Mouse (Mus musculus) kidney, adult 2 months (tissue): ENCODE data around the gene Spn. TPM values are rescaled to one million over a fixed set of nuclear protein-coding genes. Genes with fewer than 3 reads are reported as not detected.
A peak's percentile ranks its signal among the peaks of the same experiment; 100 is the strongest.

ENCODE experiments used
- DNase-seq: peaks from one replicate; pipeline ENCODE4 v3.0.0; 2021
- H3K27ac ChIP-seq: fragments of 200-500 bp; 2 replicates; pipeline ENCODE4 v1.5.1; 2012; ENCODE audit warnings: low read depth, low read length, control low read depth, inconsistent platforms; ENCODE audit not compliant: insufficient read depth
- H3K27me3 ChIP-seq: fragments of 200-500 bp; replicated peaks from 2 replicates; pipeline ENCODE4 v1.6.1; 2012; ENCODE audit warnings: mild to moderate bottlenecking, moderate library complexity, low read length, inconsistent platforms; ENCODE audit not compliant: control insufficient read depth, insufficient read depth
- H3K36me3 ChIP-seq: fragments of 200-500 bp; 2 replicates; pipeline ENCODE4 v1.6.1; 2012; ENCODE audit warnings: mild to moderate bottlenecking, moderate library complexity, low read length, inconsistent platforms; ENCODE audit not compliant: control insufficient read depth, insufficient read depth
- H3K4me1 ChIP-seq: fragments of 200-500 bp; 2 replicates; pipeline ENCODE4 v1.6.1; 2011; ENCODE audit warnings: low read length; ENCODE audit not compliant: control insufficient read depth, insufficient read depth
- H3K4me3 ChIP-seq: fragments of 200-500 bp; 2 replicates; pipeline ENCODE4 v1.5.1; 2011; ENCODE audit warnings: mild to moderate bottlenecking, low read depth, low read length, control low read depth; ENCODE audit not compliant: insufficient read depth
- CTCF ChIP-seq: fragments of 200-500 bp; conservative IDR thresholded peaks from 2 replicates; pipeline ENCODE4 v1.5.1; 2011; ENCODE audit warnings: low read depth, mild to moderate bottlenecking, control low read depth, low read length, moderate library complexity, mixed read lengths; ENCODE audit not compliant: insufficient read depth, insufficient read length
- POLR2A ChIP-seq: fragments of 200-500 bp; IDR thresholded peaks from one replicate; pipeline ENCODE4 v1.6.1; 2011; ENCODE audit warnings: low read depth, low read length, control low read depth
- WGBS: fragments of 180-500 bp; shearing (Covaris S2); methylation state at CpG from one replicate; pipeline ENCODE4 v1.1.7; 2018; 5-methylcytosine and 5-hydroxymethylcytosine counted together
- polyA plus RNA-seq: library from polyadenylated mRNA; depleted of rRNA; stranded (reverse); fragments of >200 nt; gene quantifications from 2 replicates; pipeline ENCODE4 v1.2.3, GENCODE M21; 2012

Spn gene
- polyA plus RNA-seq, 1 experiment = 5.2 TPM

DNA sequence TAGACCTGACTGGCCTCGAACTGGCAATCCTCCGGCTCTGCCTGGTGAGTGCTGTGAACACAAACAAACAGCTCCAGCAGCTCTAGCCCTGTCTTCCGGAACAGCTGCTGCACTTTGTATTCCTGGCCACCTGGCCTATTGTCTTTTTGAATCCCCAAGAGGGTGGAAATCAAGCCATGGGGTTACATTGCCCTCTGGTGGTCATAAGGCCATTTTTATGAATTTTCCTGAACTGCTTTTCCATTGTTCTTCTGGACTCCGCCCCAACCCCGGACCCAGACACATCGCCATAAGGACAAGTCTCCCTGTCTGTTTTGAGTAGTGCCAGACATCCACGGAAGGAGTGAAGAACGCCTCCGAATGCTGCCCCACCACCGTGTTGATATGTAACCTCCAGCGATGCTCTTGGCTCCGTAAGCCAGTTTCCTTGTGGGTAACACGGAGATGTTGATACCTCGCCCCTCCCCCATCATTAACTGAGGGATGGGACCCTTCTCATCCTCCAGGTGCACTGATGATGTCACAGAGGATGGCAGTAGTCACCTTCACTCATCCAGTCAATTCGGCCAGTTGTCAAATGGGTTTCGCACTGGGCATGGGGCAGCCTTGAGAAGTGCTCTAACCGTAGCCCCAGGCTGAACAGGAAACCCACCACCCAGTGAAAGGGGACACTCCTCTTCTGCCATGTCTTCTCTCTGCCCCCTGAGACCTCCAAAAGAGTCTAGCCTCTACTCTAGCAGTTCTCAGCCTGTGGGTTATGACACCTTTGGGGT, 32.9 kb downstream of the Spn start:
- Histone ChIP-seq H3K4me1 (no peaks in the 10 kb centered on the region), H3K36me3 (no peaks in the 10 kb centered on the region), H3K27me3 (no peaks in the 10 kb centered on the region), H3K4me3 (no peak overlapping the region), H3K27ac (no peak overlapping the region)
- TF ChIP-seq CTCF (peak; percentile 69), POLR2A (no peak)
- WGBS = 13% methylated on average over 17 of the region's 17 CpGs
- DNase-seq = peak; percentile 91

DNA sequence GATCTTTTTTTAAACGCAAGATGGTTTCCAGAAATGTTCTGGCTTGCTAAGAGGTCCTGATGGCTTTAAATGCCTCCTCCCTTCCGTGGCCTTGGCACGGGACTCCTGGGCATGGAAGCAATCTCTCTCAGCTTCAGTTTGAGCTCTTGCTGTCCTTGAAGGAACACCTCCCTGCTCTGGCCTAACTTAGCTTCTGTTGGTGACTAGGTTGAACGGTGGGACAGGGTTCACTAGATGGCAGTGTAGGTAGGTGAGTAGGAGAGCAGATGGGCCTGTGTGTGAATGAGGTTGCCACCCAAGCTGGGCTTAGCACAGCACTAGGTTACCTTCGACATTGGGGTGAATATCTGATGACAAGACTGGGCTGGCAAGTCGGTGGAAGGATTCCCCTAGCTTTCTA, 33.7 kb downstream of the Spn start:
- TF ChIP-seq POLR2A (no peak), CTCF (peak; percentile 37; the same call in 1 of the 2 replicates)
- Histone ChIP-seq H3K4me1 (no peaks in the 10 kb centered on the region), H3K4me3 (no peak overlapping the region), H3K36me3 (no peaks in the 10 kb centered on the region), H3K27ac (no peak overlapping the region), H3K27me3 (no peaks in the 10 kb centered on the region)
- WGBS = 67% methylated on average over 6 of the region's 6 CpGs
- DNase-seq = no peak

DNA sequence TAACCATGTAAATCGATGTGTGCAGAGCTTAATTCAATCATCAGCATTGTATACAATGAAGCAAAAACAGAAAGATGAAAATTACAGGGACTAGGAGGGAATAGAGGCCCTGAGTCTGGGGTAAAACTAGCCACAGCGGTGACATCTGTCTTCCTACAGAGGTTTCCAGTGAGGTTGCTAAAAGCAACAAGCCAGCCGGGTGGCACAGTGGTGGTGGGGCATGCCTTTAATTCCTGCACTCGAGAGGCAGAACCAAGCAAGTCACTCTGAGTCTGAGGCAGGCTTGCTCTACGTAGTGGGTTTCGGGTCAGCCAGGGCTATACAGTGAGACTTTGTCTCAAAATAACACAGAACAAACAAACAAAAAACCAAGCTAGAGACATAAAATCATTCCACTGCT, 35.5 kb downstream of the Spn start:
- Histone ChIP-seq H3K4me1 (no peaks in the 10 kb centered on the region), H3K36me3 (no peaks in the 10 kb centered on the region), H3K27me3 (no peaks in the 10 kb centered on the region), H3K27ac (no peak overlapping the region), H3K4me3 (no peak overlapping the region)
- 82% methylated on average over 6 of the region's 6 CpGs for WGBS
- TF ChIP-seq POLR2A (no peak), CTCF (no peak)
- DNase-seq = no peak

DNA sequence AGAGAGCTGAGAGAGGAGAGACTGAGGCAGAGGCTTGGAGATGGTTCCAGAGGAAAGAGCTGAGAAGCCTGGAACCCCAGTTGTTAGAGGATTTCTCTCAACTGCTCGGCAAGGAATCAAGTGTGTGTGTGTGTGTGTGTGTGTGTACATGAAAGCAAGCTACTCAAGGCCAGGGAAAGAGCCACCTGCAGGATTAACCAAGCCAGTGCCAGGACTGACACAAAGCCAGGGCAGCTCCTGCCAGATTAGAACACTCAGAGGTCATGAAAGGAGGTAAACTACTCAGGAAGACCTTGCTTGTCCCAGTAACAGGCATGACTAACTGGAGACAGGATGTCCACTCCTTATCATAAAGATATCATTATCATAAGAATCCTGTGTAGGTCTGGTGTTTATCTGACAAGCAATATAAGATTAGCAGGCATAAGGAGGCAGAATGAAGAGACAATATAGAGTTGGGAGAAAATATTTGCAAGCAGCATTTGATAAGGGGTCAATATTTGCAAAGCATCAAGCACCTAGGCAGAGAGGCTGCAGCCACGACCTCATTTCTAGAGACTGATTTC, 36.1 kb downstream of the Spn start:
- no peaks in the 10 kb centered on the region for H3K4me1 ChIP-seq
- H3K27ac ChIP-seq = no peak overlapping the region
- 28% methylated on average over 2 of the region's 2 CpGs for WGBS
- no peaks in the 10 kb centered on the region for H3K36me3 ChIP-seq
- no peak overlapping the region for H3K4me3 ChIP-seq
- TF ChIP-seq POLR2A = no peak
- TF ChIP-seq CTCF = no peak
- H3K27me3 ChIP-seq = no peaks in the 10 kb centered on the region
- DNase-seq = no peak

DNA sequence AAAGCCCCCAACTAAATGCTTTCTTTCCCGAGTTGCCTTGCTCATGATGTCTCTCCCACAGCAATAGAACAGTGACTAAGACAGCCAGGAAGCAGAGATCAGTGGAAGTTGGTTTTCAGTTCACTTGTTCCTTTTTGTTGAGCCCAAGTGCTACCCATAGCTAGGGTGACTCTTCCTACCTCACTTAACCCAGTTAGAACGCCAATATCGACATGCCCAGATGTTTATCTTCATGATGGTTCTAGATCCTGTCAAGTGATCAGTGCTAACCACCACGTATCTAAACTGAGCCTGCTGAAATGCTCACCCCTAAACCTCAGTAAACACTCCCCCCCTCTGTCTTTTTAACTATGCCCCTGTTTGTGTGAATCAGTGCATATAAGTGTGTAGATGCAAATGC, 38.1 kb downstream of the Spn start:
- Histone ChIP-seq H3K36me3 (no peaks in the 10 kb centered on the region), H3K4me1 (no peaks in the 10 kb centered on the region), H3K27ac (no peak overlapping the region), H3K4me3 (no peak overlapping the region), H3K27me3 (no peaks in the 10 kb centered on the region)
- DNase-seq = no peak
- TF ChIP-seq POLR2A (no peak), CTCF (no peak)
- WGBS = 77% methylated on average over 4 of the region's 4 CpGs

DNA sequence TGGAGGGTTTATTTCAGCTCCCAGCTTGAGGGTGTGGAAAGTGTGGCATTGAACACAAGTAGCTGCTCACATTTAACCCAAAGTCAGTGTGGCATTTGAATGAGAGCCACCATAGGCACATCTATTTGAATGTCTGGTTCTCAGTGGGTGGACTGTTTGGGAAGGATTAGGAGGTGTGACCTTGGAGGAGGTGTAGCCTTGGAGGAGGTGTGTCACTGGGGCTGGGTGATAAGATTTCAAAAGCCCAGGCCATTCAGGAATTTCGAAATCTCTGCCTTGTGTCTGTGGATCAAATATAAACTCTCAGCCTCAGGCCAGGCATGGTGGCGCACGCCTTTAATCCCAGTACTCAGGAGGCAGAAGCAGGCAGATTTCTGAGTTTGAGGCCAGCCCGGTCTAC, 38.7 kb downstream of the Spn start:
- no peaks in the 10 kb centered on the region for H3K27me3 ChIP-seq
- H3K27ac ChIP-seq = no peak overlapping the region
- TF ChIP-seq POLR2A = no peak
- TF ChIP-seq CTCF = no peak
- no peak overlapping the region for H3K4me3 ChIP-seq
- 96% methylated on average over 4 of the region's 4 CpGs for WGBS
- no peaks in the 10 kb centered on the region for H3K4me1 ChIP-seq
- H3K36me3 ChIP-seq = no peaks in the 10 kb centered on the region
- DNase-seq = no peak

DNA sequence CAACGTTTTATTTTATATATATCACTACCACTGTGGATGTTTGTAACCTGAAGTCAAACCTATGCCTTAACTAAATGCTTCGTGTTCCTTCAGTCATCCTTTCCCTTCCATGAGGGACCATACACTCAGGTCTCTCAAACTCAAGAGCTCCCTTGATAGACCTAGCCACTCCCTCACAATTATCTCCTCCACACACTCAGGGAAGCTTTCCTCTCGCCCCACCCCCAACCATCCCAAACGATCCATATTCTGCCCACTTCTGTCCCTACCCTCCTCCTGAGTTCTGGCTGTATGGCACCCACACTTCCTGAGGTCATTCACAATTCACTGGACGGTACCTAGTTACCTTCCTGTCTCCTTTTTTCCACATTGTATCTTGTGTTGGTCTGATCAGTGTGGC, 39.1 kb downstream of the Spn start:
- no peaks in the 10 kb centered on the region for H3K4me1 ChIP-seq
- TF ChIP-seq CTCF (no peak), POLR2A (no peak)
- H3K4me3 ChIP-seq = no peak overlapping the region
- no peak overlapping the region for H3K27ac ChIP-seq
- no peaks in the 10 kb centered on the region for H3K36me3 ChIP-seq
- H3K27me3 ChIP-seq = no peaks in the 10 kb centered on the region
- DNase-seq = no peak
- WGBS = 82% methylated on average over 5 of the region's 5 CpGs
